Mouse (Mus musculus): Measurements from ENCODE around the gene Arhgef11.

Gene Arhgef11

GRCm38 (mm10) chr3:87761408-87762375 is 144.3 kb downstream of the Arhgef11 start:
- DNase-seq (ENCODE audit: low read depth, low spot score) = no peak

GRCm38 (mm10) chr3:87763202-87763601 is 145.8 kb downstream of the Arhgef11 start:
- no peak for DNase-seq (ENCODE audit: low read depth, low spot score)

GRCm38 (mm10) chr3:87763683-87764289 is 146.4 kb downstream of the Arhgef11 start:
- DNase-seq (ENCODE audit: low read depth, low spot score) = peak; percentile 35

- DNase-seq (ENCODE audit: low read depth, low spot score) = no peak
Observed at GRCm38 (mm10) chr3:87764506-87764905, 147.1 kb downstream of the Arhgef11 start.

- peak; percentile 81 for DNase-seq (ENCODE audit: low read depth, low spot score)
Observed at GRCm38 (mm10) chr3:87765091-87765490, 147.7 kb downstream of the Arhgef11 start.

- no peak for DNase-seq (ENCODE audit: low read depth, low spot score)
Observed at GRCm38 (mm10) chr3:87765631-87766283, 148.4 kb downstream of the Arhgef11 start.

GRCm38 (mm10) chr3:87766284-87766667 is 148.9 kb downstream of the Arhgef11 start:
- no peak for DNase-seq (ENCODE audit: low read depth, low spot score)

GRCm38 (mm10) chr3:87767764-87768163 is 150.4 kb downstream of the Arhgef11 start:
- DNase-seq (ENCODE audit: low read depth, low spot score) = no peak

GRCm38 (mm10) chr3:87768431-87768830 is 151.1 kb downstream of the Arhgef11 start:
- DNase-seq (ENCODE audit: low read depth, low spot score) = no peak

- DNase-seq (ENCODE audit: low read depth, low spot score) = peak; percentile 85
Observed at GRCm38 (mm10) chr3:87768844-87769243, 151.5 kb downstream of the Arhgef11 start.

- no peak for DNase-seq (ENCODE audit: low read depth, low spot score)
Observed at GRCm38 (mm10) chr3:87769506-87769905, 152.1 kb downstream of the Arhgef11 start.

GRCm38 (mm10) chr3:87770280-87770679 is 152.9 kb downstream of the Arhgef11 start:
- peak; percentile 78 for DNase-seq (ENCODE audit: low read depth, low spot score)

GRCm38 (mm10) chr3:87771088-87771487 is 153.7 kb downstream of the Arhgef11 start:
- DNase-seq (ENCODE audit: low read depth, low spot score) = no peak

GRCm38 (mm10) chr3:87778283-87778682 is 160.9 kb downstream of the Arhgef11 start:
- no peak for DNase-seq (ENCODE audit: low read depth, low spot score)

GRCm38 (mm10) chr3:87779086-87779485 is 161.7 kb downstream of the Arhgef11 start:
- no peak for DNase-seq (ENCODE audit: low read depth, low spot score)

- no peak for DNase-seq (ENCODE audit: low read depth, low spot score)
Observed at GRCm38 (mm10) chr3:87783282-87784023, 166.1 kb downstream of the Arhgef11 start.

- DNase-seq (ENCODE audit: low read depth, low spot score) = no peak
Observed at GRCm38 (mm10) chr3:87785156-87785555, 167.8 kb downstream of the Arhgef11 start.

GRCm38 (mm10) chr3:87785626-87786214 is 168.4 kb downstream of the Arhgef11 start:
- no peak for DNase-seq (ENCODE audit: low read depth, low spot score)
